Mouse (Mus musculus) neural tube, embryonic 12.5 days (tissue): ENCODE data around the gene Oxgr1. TPM values are rescaled to one million over a fixed set of nuclear protein-coding genes. Genes with fewer than 3 reads are reported as not detected.

Experiments
- ATAC-seq: fragments of 200-750 bp; cut with Nextera tagmentation; 2 replicates; pipeline ENCODE4 v1.8.0; 2017; ENCODE audit warnings: low read depth, mild to moderate bottlenecking, moderate TSS enrichment, moderate library complexity; ENCODE audit not compliant: low FRiP score
- H3K27ac ChIP-seq: fragments of 300-500 bp; sonication (generic); 2 replicates; pipeline ENCODE4 v1.5.1; 2016
- H3K27me3 ChIP-seq: fragments of 300-500 bp; sonication (generic); replicated peaks from 2 replicates; pipeline ENCODE4 v1.6.1; 2016; ENCODE audit warnings: mild to moderate bottlenecking
- H3K36me3 ChIP-seq: fragments of 300-500 bp; sonication (generic); 2 replicates; pipeline ENCODE4 v1.6.1; 2016; ENCODE audit warnings: mild to moderate bottlenecking
- H3K4me1 ChIP-seq: fragments of 300-500 bp; sonication (generic); 2 replicates; pipeline ENCODE4 v1.6.1; 2016
- H3K4me2 ChIP-seq: fragments of 300-500 bp; sonication (generic); replicated peaks from 2 replicates; pipeline ENCODE4 v1.6.1; 2016; ENCODE audit warnings: mild to moderate bottlenecking
- H3K4me3 ChIP-seq: fragments of 300-500 bp; sonication (generic); 2 replicates; pipeline ENCODE4 v1.5.1; 2016
- H3K9ac ChIP-seq: fragments of 300-500 bp; sonication (generic); 2 replicates; pipeline ENCODE4 v1.6.1; 2016; ENCODE audit warnings: mild to moderate bottlenecking
- H3K9me3 ChIP-seq: fragments of 300-500 bp; sonication (generic); 2 replicates; pipeline ENCODE4 v1.6.1; 2016; ENCODE audit warnings: mild to moderate bottlenecking
- WGBS: fragments of 180-500 bp; shearing (Covaris S2); methylation state at CpG from one replicate; pipeline ENCODE4 v1.1.7; 2016; 5-methylcytosine and 5-hydroxymethylcytosine counted together
- polyA plus RNA-seq: library from polyadenylated mRNA; unstranded; fragments of >200 nt; fragmentation: Nextera tagmentation; extraction: Ambion mirVana; gene quantifications from 2 replicates; pipeline ENCODE4 v1.2.1, GENCODE M21; 2016

The Oxgr1 gene
- not detected in 2 replicates for polyA plus RNA-seq

- Histone ChIP-seq H3K4me1 (no peaks in the 10 kb centered on the region), H3K27ac (no peak within 1 kb of the TSS), H3K4me2 (no peak within 1 kb of the TSS), H3K9ac (no peak within 1 kb of the TSS), H3K27me3 (no peaks in the 10 kb centered on the region), H3K4me3 (no peak within 1 kb of the TSS), H3K36me3 (no peaks in the 10 kb centered on the region), H3K9me3 (no peaks in the 10 kb centered on the region)
- WGBS, result 94% methylated on average over 17 of the region's 17 CpGs
- ATAC-seq, result no peak
Observed at GRCm38 (mm10) chr14:120042187-120042820, at the start of gene Oxgr1. Gene Oxgr1, minus strand, starts transcription at chr14:120042435.

GRCm38 (mm10) chr14:120090401-120090800 lies 48.2 kb upstream of the Oxgr1 start:
- ATAC-seq, result no peak
- Histone ChIP-seq H3K4me1 (no peaks in the 10 kb centered on the region), H3K27ac (no peak overlapping the region), H3K4me2 (no peak overlapping the region), H3K4me3 (no peak overlapping the region), H3K9me3 (no peaks in the 10 kb centered on the region), H3K36me3 (no peaks in the 10 kb centered on the region), H3K9ac (no peak overlapping the region), H3K27me3 (no peaks in the 10 kb centered on the region)
- WGBS, result 71% methylated on average over 1 of the region's 1 CpGs

GRCm38 (mm10) chr14:120089649-120090360 lies 47.6 kb upstream of the Oxgr1 start:
- no peak overlapping the region for H3K27ac ChIP-seq
- H3K27me3 ChIP-seq, result no peaks in the 10 kb centered on the region
- no peak overlapping the region for H3K9ac ChIP-seq
- 68% methylated on average over 14 of the region's 14 CpGs for WGBS
- H3K4me1 ChIP-seq, result no peaks in the 10 kb centered on the region
- no peak overlapping the region for H3K4me3 ChIP-seq
- no peaks in the 10 kb centered on the region for H3K9me3 ChIP-seq
- no peak overlapping the region for H3K4me2 ChIP-seq
- ATAC-seq, result no peak
- H3K36me3 ChIP-seq, result no peaks in the 10 kb centered on the region

- no peak overlapping the region for H3K27ac ChIP-seq
- WGBS, result 77% methylated on average over 7 of the region's 7 CpGs
- no peak for ATAC-seq
- no peaks in the 10 kb centered on the region for H3K27me3 ChIP-seq
- H3K9ac ChIP-seq, result no peak overlapping the region
- no peak overlapping the region for H3K4me3 ChIP-seq
- no peaks in the 10 kb centered on the region for H3K4me1 ChIP-seq
- no peaks in the 10 kb centered on the region for H3K9me3 ChIP-seq
- no peak overlapping the region for H3K4me2 ChIP-seq
- H3K36me3 ChIP-seq, result no peaks in the 10 kb centered on the region
Observed at GRCm38 (mm10) chr14:120089006-120089648, 46.9 kb upstream of the Oxgr1 start.

- Histone ChIP-seq H3K9ac (no peak overlapping the region), H3K27me3 (no peaks in the 10 kb centered on the region), H3K36me3 (no peaks in the 10 kb centered on the region), H3K4me3 (no peak overlapping the region), H3K9me3 (no peaks in the 10 kb centered on the region), H3K4me1 (no peaks in the 10 kb centered on the region), H3K27ac (no peak overlapping the region), H3K4me2 (no peak overlapping the region)
- no peak for ATAC-seq
- WGBS, result 82% methylated on average over 9 of the region's 9 CpGs
Observed at GRCm38 (mm10) chr14:120084084-120084667, 41.9 kb upstream of the Oxgr1 start.

GRCm38 (mm10) chr14:120076192-120076591 lies 34.0 kb upstream of the Oxgr1 start:
- Histone ChIP-seq H3K27ac (no peak overlapping the region), H3K4me1 (no peaks in the 10 kb centered on the region), H3K9ac (no peak overlapping the region), H3K27me3 (no peaks in the 10 kb centered on the region), H3K9me3 (no peaks in the 10 kb centered on the region), H3K4me3 (no peak overlapping the region), H3K36me3 (no peaks in the 10 kb centered on the region), H3K4me2 (no peak overlapping the region)
- 76% methylated on average over 2 of the region's 2 CpGs for WGBS
- ATAC-seq, result no peak

- Histone ChIP-seq H3K27me3 (no peaks in the 10 kb centered on the region), H3K4me1 (no peaks in the 10 kb centered on the region), H3K36me3 (no peaks in the 10 kb centered on the region), H3K27ac (no peak overlapping the region), H3K4me3 (no peak overlapping the region), H3K9ac (no peak overlapping the region), H3K9me3 (no peaks in the 10 kb centered on the region), H3K4me2 (no peak overlapping the region)
- ATAC-seq, result no peak
- WGBS, result 81% methylated on average over 5 of the region's 5 CpGs
Observed at GRCm38 (mm10) chr14:120075746-120076145, 33.5 kb upstream of the Oxgr1 start.

GRCm38 (mm10) chr14:120074231-120074630 lies 32.0 kb upstream of the Oxgr1 start:
- no peaks in the 10 kb centered on the region for H3K9me3 ChIP-seq
- H3K27ac ChIP-seq, result no peak overlapping the region
- no peak overlapping the region for H3K4me3 ChIP-seq
- no peak for ATAC-seq
- no peak overlapping the region for H3K9ac ChIP-seq
- no peak overlapping the region for H3K4me2 ChIP-seq
- H3K36me3 ChIP-seq, result no peaks in the 10 kb centered on the region
- no peaks in the 10 kb centered on the region for H3K27me3 ChIP-seq
- no peaks in the 10 kb centered on the region for H3K4me1 ChIP-seq

GRCm38 (mm10) chr14:120061096-120061495 lies 18.9 kb upstream of the Oxgr1 start:
- Histone ChIP-seq H3K4me3 (no peak overlapping the region), H3K4me2 (no peak overlapping the region), H3K4me1 (no peaks in the 10 kb centered on the region), H3K9me3 (no peaks in the 10 kb centered on the region), H3K27ac (no peak overlapping the region), H3K9ac (no peak overlapping the region), H3K27me3 (no peaks in the 10 kb centered on the region), H3K36me3 (no peaks in the 10 kb centered on the region)
- WGBS, result 72% methylated on average over 9 of the region's 9 CpGs
- ATAC-seq, result no peak

- WGBS, result 5% methylated on average over 1 of the region's 1 CpGs
- H3K4me2 ChIP-seq, result no peak overlapping the region
- H3K27ac ChIP-seq, result no peak overlapping the region
- H3K4me1 ChIP-seq, result no peaks in the 10 kb centered on the region
- no peaks in the 10 kb centered on the region for H3K36me3 ChIP-seq
- ATAC-seq, result no peak
- H3K9ac ChIP-seq, result no peak overlapping the region
- no peaks in the 10 kb centered on the region for H3K9me3 ChIP-seq
- H3K4me3 ChIP-seq, result no peak overlapping the region
- no peaks in the 10 kb centered on the region for H3K27me3 ChIP-seq
Observed at GRCm38 (mm10) chr14:120033454-120033853, 8.8 kb downstream of the Oxgr1 start.

- H3K4me2 ChIP-seq, result no peak overlapping the region
- H3K27ac ChIP-seq, result no peak overlapping the region
- H3K27me3 ChIP-seq, result no peaks in the 10 kb centered on the region
- H3K4me3 ChIP-seq, result no peak overlapping the region
- H3K9me3 ChIP-seq, result no peaks in the 10 kb centered on the region
- H3K36me3 ChIP-seq, result no peaks in the 10 kb centered on the region
- WGBS, result 81% methylated on average over 2 of the region's 2 CpGs
- no peak for ATAC-seq
- H3K9ac ChIP-seq, result no peak overlapping the region
- H3K4me1 ChIP-seq, result no peaks in the 10 kb centered on the region
Observed at GRCm38 (mm10) chr14:120019948-120020347, 22.3 kb downstream of the Oxgr1 start.
